In genomic region chr19:6277661-6278438, GRCm38 (mm10) we compare ENCODE assay signal across 8 mouse cellular contexts. TPM values are rescaled to one million over a fixed set of nuclear protein-coding genes. Genes with fewer than 3 reads are reported as not detected.
DNase-seq lines count a peak whose midpoint lies in the region; ATAC-seq and TF ChIP-seq lines count a peak whose summit lies in the region.

No protein-coding gene starts in this region.

- H3K4me3 ChIP-seq in embryonic facial prominence, embryonic 11.5 days (ENCODE audit: low read depth, low read length) = peak overlapping the region; percentile 83
- peak overlapping the region; percentile 97 for H3K4me3 ChIP-seq in heart, embryonic 11.5 days (ENCODE audit: low read depth, low read length)
- peak overlapping the region; percentile 89 for H3K4me3 ChIP-seq in kidney, postnatal 0 days (replicated peaks; ENCODE audit: low read depth, low read length)

- H3K4me2 ChIP-seq in embryonic facial prominence, embryonic 11.5 days (ENCODE audit: low read depth, low read length) = peak overlapping the region; percentile 93
- peak overlapping the region; percentile 92 for H3K4me2 ChIP-seq in heart, embryonic 11.5 days
- peak overlapping the region; percentile 94 for H3K4me2 ChIP-seq in kidney, postnatal 0 days (ENCODE audit: low read length)

- peak; percentile 88 for DNase-seq in gastrocnemius, adult 18-20 months (ENCODE audit: low spot score)
- DNase-seq in gastrocnemius, postnatal 10 days = no peak
- DNase-seq in embryonic facial prominence, embryonic 11.5 days (ENCODE audit: low spot score) = peak; percentile 64
- peak; percentile 90 for DNase-seq in kidney, postnatal 0 days (ENCODE audit: low spot score)
- DNase-seq in spleen, adult 18-20 months = peak; percentile 51 to 63
- no peak for DNase-seq in thymus, postnatal 10 days (ENCODE audit: low spot score in 2 of 2)

- H3K9ac ChIP-seq in embryonic facial prominence, embryonic 11.5 days (replicated peaks; ENCODE audit: low read length) = peak overlapping the region; percentile 83
- H3K9ac ChIP-seq in heart, embryonic 11.5 days (ENCODE audit: low read depth, low read length) = peak overlapping the region; percentile 90
- peak overlapping the region; percentile 84 for H3K9ac ChIP-seq in kidney, postnatal 0 days (ENCODE audit: low read depth, low read length)

- no peak overlapping the region; the same call in 1 of the 2 replicates for H3K27ac ChIP-seq in embryonic facial prominence, embryonic 11.5 days (replicated peaks; ENCODE audit: low read depth, low read length)
- peak overlapping the region; percentile 83 for H3K27ac ChIP-seq in heart, embryonic 11.5 days (ENCODE audit: low read depth, low read length)
- H3K27ac ChIP-seq in kidney, postnatal 0 days = peak overlapping the region; percentile 85

- peaks cover 4% of the 10 kb centered on the region for H3K36me3 ChIP-seq in embryonic facial prominence, embryonic 11.5 days (replicated peaks; ENCODE audit: control insufficient read depth, insufficient read depth, low read depth, low read length)
- H3K36me3 ChIP-seq in heart, embryonic 11.5 days (ENCODE audit: control insufficient read depth, insufficient read depth, low read length) = peaks cover 13% of the 10 kb centered on the region
- H3K36me3 ChIP-seq in kidney, postnatal 0 days (ENCODE audit: insufficient read depth, low read length) = peaks cover 16% of the 10 kb centered on the region

- peaks cover 5% of the 10 kb centered on the region for H3K4me1 ChIP-seq in embryonic facial prominence, embryonic 11.5 days (ENCODE audit: control insufficient read depth, insufficient read depth, low read length)
- peaks cover 44% of the 10 kb centered on the region for H3K4me1 ChIP-seq in heart, embryonic 11.5 days (ENCODE audit: control insufficient read depth, insufficient read depth, low read length)
- peaks cover 33% of the 10 kb centered on the region for H3K4me1 ChIP-seq in kidney, postnatal 0 days (replicated peaks; ENCODE audit: insufficient read depth, low read length)

- ATAC-seq in embryonic facial prominence, embryonic 11.5 days (replicated peaks; ENCODE audit: insufficient number of reproducible peaks, low FRiP score, low TSS enrichment, low read depth) = no peak
- ATAC-seq in heart, embryonic 11.5 days (replicated peaks; ENCODE audit: insufficient number of reproducible peaks, low FRiP score, low TSS enrichment) = peak; percentile 40
- peak; percentile 59 for ATAC-seq in kidney, postnatal 0 days (replicated peaks; ENCODE audit: low FRiP score, low read depth)
- ATAC-seq in megakaryocyte, adult 5-6 weeks (ENCODE audit: poor library complexity, severe bottlenecking) = peak; percentile 54

- no peaks in the 10 kb centered on the region for H3K27me3 ChIP-seq in embryonic facial prominence, embryonic 11.5 days (ENCODE audit: control insufficient read depth, insufficient read depth, low read length)
- no peaks in the 10 kb centered on the region for H3K27me3 ChIP-seq in heart, embryonic 11.5 days (ENCODE audit: control insufficient read depth, insufficient read depth, low read length)
- H3K27me3 ChIP-seq in kidney, postnatal 0 days (ENCODE audit: insufficient read depth, low read length) = no peaks in the 10 kb centered on the region

- WGBS in embryonic facial prominence, embryonic 11.5 days = 5% methylated on average over 10 of the region's 10 CpGs
- 3% methylated on average over 10 of the region's 10 CpGs for WGBS in heart, embryonic 11.5 days (ENCODE audit: insufficient replicate concordance)
- 2% methylated on average over 10 of the region's 10 CpGs for WGBS in kidney, postnatal 0 days

- no peaks in the 10 kb centered on the region for H3K9me3 ChIP-seq in embryonic facial prominence, embryonic 11.5 days (replicated peaks; ENCODE audit: control insufficient read depth, low read length)
- H3K9me3 ChIP-seq in heart, embryonic 11.5 days (replicated peaks; ENCODE audit: control insufficient read depth, low read length) = no peaks in the 10 kb centered on the region
- H3K9me3 ChIP-seq in kidney, postnatal 0 days (replicated peaks; ENCODE audit: low read length) = no peaks in the 10 kb centered on the region

- TF ChIP-seq CTCF in kidney, postnatal 0 days (IDR thresholded peaks at IDR 0.05; ENCODE audit: low read depth) = no peak

RNA-seq across cellular contexts. Expression of gene Ehd1, which starts 1.3 kb away (rescaled TPM):
- total RNA-seq in gastrocnemius, adult 18-20 months (2021) = 10 to 100 TPM; 30.2 to 40.3 TPM
- total RNA-seq in gastrocnemius, postnatal 10 days (2021) = 10 to 100 TPM; 54.0 to 64.8 TPM
- polyA plus RNA-seq in embryonic facial prominence, embryonic 11.5 days (2014; fragmentation: Nextera tagmentation; extraction: Ambion mirVana) = 50.9 and 58.1 TPM in 2 replicates
- polyA plus RNA-seq in heart, embryonic 11.5 days (2014; fragmentation: Nextera tagmentation; extraction: Ambion mirVana) = 70.0 and 82.8 TPM in 2 replicates
- polyA plus RNA-seq in kidney, postnatal 0 days (2015; fragmentation: Nextera tagmentation; extraction: Ambion mirVana) = 64.2 and 73.4 TPM in 2 replicates
- total RNA-seq in megakaryocyte, adult 5-6 weeks (2015) = 19.3 and 27.1 TPM in 2 replicates
- total RNA-seq in megakaryocyte, adult 5-6 weeks (2017) = 24.0 and 34.8 TPM in 2 replicates

RNA-seq across cellular contexts. Expression of gene Cdc42bpg, which starts 28.4 kb away (rescaled TPM):
- total RNA-seq in gastrocnemius, adult 18-20 months (2021) = 1 to 10 TPM; 6.4 to 8.8 TPM
- 1 to 10 TPM; 4.2 to 4.5 TPM for total RNA-seq in gastrocnemius, postnatal 10 days (2021)
- 0.43 and 0.61 TPM in 2 replicates for polyA plus RNA-seq in embryonic facial prominence, embryonic 11.5 days (2014; fragmentation: Nextera tagmentation; extraction: Ambion mirVana)
- 0.44 and 0.74 TPM in 2 replicates for polyA plus RNA-seq in heart, embryonic 11.5 days (2014; fragmentation: Nextera tagmentation; extraction: Ambion mirVana)
- polyA plus RNA-seq in kidney, postnatal 0 days (2015; fragmentation: Nextera tagmentation; extraction: Ambion mirVana) = 1.0 TPM in 2 replicates
- total RNA-seq in megakaryocyte, adult 5-6 weeks (2015) = 0.56 and 0.68 TPM in 2 replicates
- total RNA-seq in megakaryocyte, adult 5-6 weeks (2017) = 0.88 and 1.3 TPM in 2 replicates

RNA-seq across cellular contexts. Expression of gene Atg2a, which starts 36.4 kb away (rescaled TPM):
- total RNA-seq in gastrocnemius, adult 18-20 months (2021) = 10 to 100 TPM; 16.7 to 20.0 TPM
- 10 to 100 TPM; 13.2 to 15.0 TPM for total RNA-seq in gastrocnemius, postnatal 10 days (2021)
- 6.5 and 7.7 TPM in 2 replicates for polyA plus RNA-seq in embryonic facial prominence, embryonic 11.5 days (2014; fragmentation: Nextera tagmentation; extraction: Ambion mirVana)
- polyA plus RNA-seq in heart, embryonic 11.5 days (2014; fragmentation: Nextera tagmentation; extraction: Ambion mirVana) = 6.1 and 8.4 TPM in 2 replicates
- polyA plus RNA-seq in kidney, postnatal 0 days (2015; fragmentation: Nextera tagmentation; extraction: Ambion mirVana) = 7.0 and 7.8 TPM in 2 replicates
- 9.8 and 10.1 TPM in 2 replicates for total RNA-seq in megakaryocyte, adult 5-6 weeks (2015)
- 8.5 and 10.3 TPM in 2 replicates for total RNA-seq in megakaryocyte, adult 5-6 weeks (2017)

RNA-seq across cellular contexts. Expression of gene Ppp2r5b, which starts 42.2 kb away (rescaled TPM):
- 10 to 100 TPM; 34.9 to 38.2 TPM for total RNA-seq in gastrocnemius, adult 18-20 months (2021)
- 10 to 100 TPM; 24.3 to 25.4 TPM for total RNA-seq in gastrocnemius, postnatal 10 days (2021)
- 25.0 and 27.8 TPM in 2 replicates for polyA plus RNA-seq in embryonic facial prominence, embryonic 11.5 days (2014; fragmentation: Nextera tagmentation; extraction: Ambion mirVana)
- 22.2 and 27.7 TPM in 2 replicates for polyA plus RNA-seq in heart, embryonic 11.5 days (2014; fragmentation: Nextera tagmentation; extraction: Ambion mirVana)
- 19.9 and 20.4 TPM in 2 replicates for polyA plus RNA-seq in kidney, postnatal 0 days (2015; fragmentation: Nextera tagmentation; extraction: Ambion mirVana)
- total RNA-seq in megakaryocyte, adult 5-6 weeks (2015) = 5.1 and 5.7 TPM in 2 replicates
- total RNA-seq in megakaryocyte, adult 5-6 weeks (2017) = 3.5 and 6.7 TPM in 2 replicates

RNA-seq across cellular contexts. Expression of gene Gpha2, which starts 51.7 kb away (rescaled TPM):
- total RNA-seq in gastrocnemius, adult 18-20 months (2021) = not detected
- total RNA-seq in gastrocnemius, postnatal 10 days (2021) = not detected
- 1.9 and 2.4 TPM in 2 replicates for polyA plus RNA-seq in embryonic facial prominence, embryonic 11.5 days (2014; fragmentation: Nextera tagmentation; extraction: Ambion mirVana)
- polyA plus RNA-seq in heart, embryonic 11.5 days (2014; fragmentation: Nextera tagmentation; extraction: Ambion mirVana) = 0.29 TPM in 1 of 2 replicates, not detected in the other
- polyA plus RNA-seq in kidney, postnatal 0 days (2015; fragmentation: Nextera tagmentation; extraction: Ambion mirVana) = 1.6 and 2.1 TPM in 2 replicates
- not detected in 2 replicates for total RNA-seq in megakaryocyte, adult 5-6 weeks (2015)
- not detected in 2 replicates for total RNA-seq in megakaryocyte, adult 5-6 weeks (2017)

Comparison
In these comparisons a context has a peak if more than half of its experiments do, and no peak if none do; other contexts are left out.
1. DNase-seq: peak in gastrocnemius, adult 18-20 months (single experiment), embryonic facial prominence, embryonic 11.5 days (single experiment), kidney, postnatal 0 days (single experiment) and spleen, adult 18-20 months (2 of 2); none in gastrocnemius, postnatal 10 days (single experiment) and thymus, postnatal 10 days (0 of 2).
2. Peak in every context shown above with its lines, with median percentiles within 50 percentile points of each other: H3K4me2 ChIP-seq, H3K4me3 ChIP-seq and H3K9ac ChIP-seq.